Mouse (Mus musculus) olfactory bulb, adult 2 months (tissue): Measurements from ENCODE around the gene Mlx.

Experiments
- CTCF ChIP-seq: fragments of 200-500 bp; IDR thresholded peaks from 2 replicates; pipeline ENCODE4 v1.5.1; 2012; ENCODE audit warnings: low read depth, mild to moderate bottlenecking, low read length, moderate library complexity; ENCODE audit not compliant: insufficient read depth
- POLR2A ChIP-seq: fragments of 200-500 bp; IDR thresholded peaks from 2 replicates; pipeline ENCODE4 v1.6.1; 2012; ENCODE audit warnings: mild to moderate bottlenecking, low read depth, low read length, moderate library complexity; ENCODE audit not compliant: insufficient read depth

DNA sequence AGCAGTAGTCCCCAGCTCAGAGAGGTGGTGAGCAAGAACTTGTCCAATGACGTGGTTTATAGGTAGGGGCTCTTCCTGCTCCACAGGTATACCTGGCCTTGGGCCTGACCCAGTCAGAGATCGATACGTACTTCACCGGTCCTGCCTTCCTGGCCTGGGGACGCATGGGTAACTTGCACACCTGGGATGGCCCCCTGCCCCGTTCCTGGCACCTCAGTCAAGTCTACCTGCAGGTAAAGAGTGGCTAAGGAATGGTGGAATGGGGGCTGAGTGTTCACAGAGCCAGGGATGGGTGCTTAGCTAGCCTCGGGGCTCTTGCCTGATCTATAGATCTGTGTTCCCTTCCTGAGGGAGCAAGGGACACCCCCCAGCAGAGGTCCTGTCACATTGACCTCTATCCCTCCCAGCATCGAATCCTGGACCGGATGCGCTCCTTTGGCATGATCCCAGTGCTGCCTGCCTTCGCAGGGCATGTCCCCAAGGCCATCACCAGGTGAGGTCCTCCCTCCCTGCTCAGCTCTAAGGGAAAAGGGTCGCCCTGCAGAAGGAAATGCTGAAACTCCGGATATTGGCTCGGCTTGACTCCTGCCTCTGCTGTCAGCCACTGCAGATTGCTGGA, 15.2 kb upstream of the Mlx start:
- TF ChIP-seq POLR2A (no peak), CTCF (no peak)
